Mouse (Mus musculus) cerebellum, adult 2 months (tissue): ENCODE data around the gene Spata33. TPM values are rescaled to one million over a fixed set of nuclear protein-coding genes. Genes with fewer than 3 reads are reported as not detected.

Experiments
- DNase-seq, 2 experiments: peaks; one replicate each; pipeline ENCODE4 v3.0.0; 2021
- H3K27ac ChIP-seq: fragments of 200-500 bp; 2 replicates; pipeline ENCODE4 v1.5.1; 2012; ENCODE audit warnings: low read length, control low read depth, inconsistent platforms; ENCODE audit not compliant: insufficient read depth
- H3K27me3 ChIP-seq: fragments of 200-500 bp; 2 replicates; pipeline ENCODE4 v1.6.1; 2012; ENCODE audit warnings: inconsistent platforms, mild to moderate bottlenecking, low read length, moderate library complexity; ENCODE audit not compliant: control insufficient read depth, insufficient read depth
- H3K4me1 ChIP-seq: fragments of 200-500 bp; 2 replicates; pipeline ENCODE4 v1.6.1; 2011; ENCODE audit warnings: low read length; ENCODE audit not compliant: control insufficient read depth, insufficient read depth
- H3K4me3 ChIP-seq: fragments of 200-500 bp; replicated peaks from 2 replicates; pipeline ENCODE3; 2011; ENCODE audit warnings: mild to moderate bottlenecking, low read depth, low read length, control low read depth; ENCODE audit not compliant: insufficient read depth
- CTCF ChIP-seq: fragments of 200-500 bp; IDR thresholded peaks from 2 replicates; pipeline ENCODE4 v1.5.1; 2011; ENCODE audit warnings: low read depth, mild to moderate bottlenecking, control low read depth, low read length, moderate library complexity, borderline replicate concordance; ENCODE audit not compliant: insufficient read depth
- POLR2A ChIP-seq: fragments of 200-500 bp; IDR thresholded peaks from 2 replicates; pipeline ENCODE4 v1.6.1; 2011; ENCODE audit warnings: low read length, control low read depth, borderline replicate concordance; ENCODE audit not compliant: insufficient read depth
- WGBS: fragments of 180-500 bp; shearing (Covaris S2); methylation state at CpG from one replicate; pipeline ENCODE4 v1.1.7; 2018; 5-methylcytosine and 5-hydroxymethylcytosine counted together
- polyA plus RNA-seq: library from polyadenylated mRNA; depleted of rRNA; stranded (reverse); fragments of >200 nt; gene quantifications from 2 replicates; pipeline ENCODE4 v1.2.3, GENCODE M21; 2012

Gene Spata33
- polyA plus RNA-seq, 1 experiment: 6.4 TPM

DNA sequence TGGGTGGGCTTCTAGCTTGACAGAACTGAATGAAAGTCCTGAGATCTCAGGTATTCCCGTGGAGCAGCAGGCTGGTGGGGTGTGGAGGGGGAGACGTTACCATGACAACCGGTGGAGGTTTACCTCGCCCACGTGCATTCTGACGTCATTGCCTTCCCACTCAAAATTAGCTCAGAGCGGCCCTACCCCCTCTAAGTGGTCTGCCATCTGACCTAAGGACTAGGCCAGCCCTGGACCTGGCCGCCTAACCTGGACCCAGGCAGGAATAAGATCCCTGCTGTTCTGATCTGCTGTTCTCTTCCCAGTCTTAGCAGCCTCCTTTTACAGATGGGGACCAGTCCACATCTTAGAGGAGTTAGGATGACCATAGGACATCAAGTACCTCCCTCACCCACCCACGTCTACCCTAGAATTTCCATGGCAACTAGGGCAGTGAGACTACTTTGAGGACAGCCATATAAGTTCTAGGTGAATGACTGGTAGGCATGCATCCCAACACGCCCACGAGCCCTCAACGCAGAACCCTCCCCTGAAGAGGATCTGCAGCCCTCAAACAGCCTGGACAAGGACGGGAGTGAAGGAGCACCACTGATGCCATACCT, 22.4 kb downstream of the Spata33 start:
- DNase-seq: peak; percentile 65 to 72
- H3K4me3 ChIP-seq: peak overlapping the region; percentile 73
- peak overlapping the region; percentile 24; the same call in 1 of the 2 replicates for H3K27ac ChIP-seq
- H3K4me1 ChIP-seq: peaks cover 16% of the 10 kb centered on the region
- TF ChIP-seq POLR2A (no peak), CTCF (no peak)
- 7% methylated on average over 13 of the region's 13 CpGs for WGBS
- H3K27me3 ChIP-seq: no peaks in the 10 kb centered on the region

- peak within 1 kb of the TSS; percentile 27 for H3K27ac ChIP-seq
- H3K27me3 ChIP-seq: no peaks in the 10 kb centered on the region
- peak; percentile 63; the same call in 1 of the 2 replicates for TF ChIP-seq POLR2A
- peak; percentile 53; the same call in 1 of the 2 replicates for TF ChIP-seq CTCF
- peak; percentile 85 to 86 for DNase-seq
- peaks cover 16% of the 10 kb centered on the region for H3K4me1 ChIP-seq
- under 1% methylated on average over 57 of the region's 57 CpGs for WGBS
- peak within 1 kb of the TSS; percentile 73 for H3K4me3 ChIP-seq
Measured at GRCm38 (mm10) chr8:123235520-123236497, 23.2 kb downstream of the Spata33 start, which contains the start of gene Spata2l. Spata2l (minus strand) TSS chr8:123236233.

DNA sequence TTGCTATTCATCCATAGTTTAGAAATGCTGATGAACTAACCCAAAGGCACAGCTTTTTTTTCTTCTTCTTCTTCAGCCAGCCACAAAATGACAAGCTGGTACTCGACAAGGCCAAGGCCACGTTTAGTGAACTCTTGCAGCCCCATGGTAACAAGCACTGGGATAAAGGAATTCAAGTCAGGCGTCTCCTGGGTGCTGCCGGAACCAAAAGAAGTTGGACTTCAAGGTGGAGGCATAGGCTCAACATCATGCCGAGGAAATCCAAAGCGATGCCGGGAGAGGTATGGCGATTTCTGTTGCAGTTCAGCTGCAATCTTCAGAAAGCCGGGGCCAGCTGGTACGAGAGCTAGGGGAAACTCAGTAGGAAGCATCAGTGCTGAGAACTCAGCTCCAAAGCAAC, 26.8 kb downstream of the Spata33 start:
- WGBS: 59% methylated on average over 10 of the region's 10 CpGs
- Histone ChIP-seq H3K27me3 (no peaks in the 10 kb centered on the region), H3K4me1 (peaks cover 3% of the 10 kb centered on the region; the same call in 1 of the 2 replicates), H3K4me3 (no peak overlapping the region), H3K27ac (no peak overlapping the region)
- TF ChIP-seq CTCF: no peak
- no peak for TF ChIP-seq POLR2A
- DNase-seq: no peak

GRCm38 (mm10) chr8:123242107-123242923, 29.7 kb downstream of the Spata33 start:
- TF ChIP-seq CTCF (no peak), POLR2A (no peak)
- WGBS: 85% methylated on average over 7 of the region's 7 CpGs
- no peak for DNase-seq
- no peaks in the 10 kb centered on the region for H3K4me1 ChIP-seq
- H3K4me3 ChIP-seq: no peak overlapping the region
- H3K27me3 ChIP-seq: no peaks in the 10 kb centered on the region
- no peak overlapping the region for H3K27ac ChIP-seq

- Histone ChIP-seq H3K4me3 (no peak overlapping the region), H3K27me3 (no peaks in the 10 kb centered on the region), H3K27ac (no peak overlapping the region), H3K4me1 (no peaks in the 10 kb centered on the region)
- 66% methylated on average over 11 of the region's 11 CpGs for WGBS
- DNase-seq: no peak
- TF ChIP-seq CTCF (no peak), POLR2A (no peak)
Measured at GRCm38 (mm10) chr8:123243053-123243452, 30.4 kb downstream of the Spata33 start.

DNA sequence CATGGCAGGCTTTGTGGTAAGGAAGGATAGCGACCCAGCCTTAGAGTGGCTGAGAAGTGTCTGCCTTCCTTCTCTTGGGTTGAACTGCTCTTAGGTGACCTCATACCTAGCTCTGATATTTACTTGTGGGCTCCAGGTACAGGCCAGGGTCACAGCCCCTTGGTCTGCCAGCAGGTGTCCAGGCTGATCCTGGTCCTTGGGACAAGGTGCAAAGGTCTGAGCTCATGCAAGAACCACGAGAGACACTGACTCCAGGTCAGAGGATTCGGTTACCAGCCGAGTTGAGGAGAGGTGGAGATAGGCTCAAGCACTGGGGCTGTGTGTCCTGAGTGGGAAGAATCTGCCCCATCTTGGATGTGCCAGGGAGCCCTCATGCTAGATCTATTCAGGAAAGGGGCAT, 31.8 kb downstream of the Spata33 start:
- 91% methylated on average over 4 of the region's 4 CpGs for WGBS
- H3K4me1 ChIP-seq: no peaks in the 10 kb centered on the region
- no peak for DNase-seq
- H3K27me3 ChIP-seq: no peaks in the 10 kb centered on the region
- no peak for TF ChIP-seq POLR2A
- no peak for TF ChIP-seq CTCF
- H3K27ac ChIP-seq: no peak overlapping the region
- no peak overlapping the region for H3K4me3 ChIP-seq

GRCm38 (mm10) chr8:123245543-123245942, 32.9 kb downstream of the Spata33 start:
- 87% methylated on average over 12 of the region's 12 CpGs for WGBS
- Histone ChIP-seq H3K4me1 (no peaks in the 10 kb centered on the region), H3K27me3 (no peaks in the 10 kb centered on the region), H3K4me3 (no peak overlapping the region), H3K27ac (no peak overlapping the region)
- DNase-seq: no peak
- TF ChIP-seq CTCF: no peak
- no peak for TF ChIP-seq POLR2A
